Mouse (Mus musculus): ENCODE data around the gene Atp1a3. TPM values are rescaled to one million over a fixed set of nuclear protein-coding genes. Genes with fewer than 3 reads are reported as not detected.

Atp1a3 gene
- polyA plus RNA-seq (2012; rRNA removed; ENCODE audit: low replicate concordance) = 17.6 and 20.0 TPM in 2 replicates

DNA sequence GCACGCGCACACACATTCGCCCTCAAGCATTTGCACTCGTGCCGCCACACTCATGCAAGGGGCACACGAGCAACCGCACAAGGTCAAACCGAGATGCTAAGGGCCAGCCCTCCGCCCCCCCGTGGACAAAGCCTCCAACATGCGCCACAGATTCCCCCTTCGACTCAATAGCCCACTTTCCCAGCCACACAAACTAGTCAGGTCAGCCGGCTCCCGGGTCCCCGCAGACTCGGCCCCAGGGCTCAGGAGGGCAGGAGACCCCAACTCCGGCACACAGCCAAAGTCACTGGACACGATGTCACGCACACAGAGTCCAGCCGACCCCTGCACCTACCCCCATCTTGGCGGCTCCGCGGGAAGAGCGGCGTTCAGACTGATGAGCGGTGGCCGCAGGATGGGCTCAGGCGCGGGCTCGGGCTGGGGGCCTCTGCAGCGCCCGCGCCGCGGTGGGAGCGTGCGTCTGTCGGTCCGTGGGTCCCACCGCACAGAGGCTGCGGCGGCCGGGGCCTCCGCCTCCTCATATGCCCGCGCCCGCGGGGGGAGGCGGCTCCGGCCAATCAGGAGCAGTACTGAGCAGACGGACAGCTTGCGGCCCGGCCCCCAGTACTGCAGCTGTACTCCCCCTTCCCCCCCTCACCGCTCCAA is at the start of gene Atp1a3:
Gene Atp1a3 (minus strand): TSS at position 538 of the 645 bp plus-strand sequence.

DNA sequence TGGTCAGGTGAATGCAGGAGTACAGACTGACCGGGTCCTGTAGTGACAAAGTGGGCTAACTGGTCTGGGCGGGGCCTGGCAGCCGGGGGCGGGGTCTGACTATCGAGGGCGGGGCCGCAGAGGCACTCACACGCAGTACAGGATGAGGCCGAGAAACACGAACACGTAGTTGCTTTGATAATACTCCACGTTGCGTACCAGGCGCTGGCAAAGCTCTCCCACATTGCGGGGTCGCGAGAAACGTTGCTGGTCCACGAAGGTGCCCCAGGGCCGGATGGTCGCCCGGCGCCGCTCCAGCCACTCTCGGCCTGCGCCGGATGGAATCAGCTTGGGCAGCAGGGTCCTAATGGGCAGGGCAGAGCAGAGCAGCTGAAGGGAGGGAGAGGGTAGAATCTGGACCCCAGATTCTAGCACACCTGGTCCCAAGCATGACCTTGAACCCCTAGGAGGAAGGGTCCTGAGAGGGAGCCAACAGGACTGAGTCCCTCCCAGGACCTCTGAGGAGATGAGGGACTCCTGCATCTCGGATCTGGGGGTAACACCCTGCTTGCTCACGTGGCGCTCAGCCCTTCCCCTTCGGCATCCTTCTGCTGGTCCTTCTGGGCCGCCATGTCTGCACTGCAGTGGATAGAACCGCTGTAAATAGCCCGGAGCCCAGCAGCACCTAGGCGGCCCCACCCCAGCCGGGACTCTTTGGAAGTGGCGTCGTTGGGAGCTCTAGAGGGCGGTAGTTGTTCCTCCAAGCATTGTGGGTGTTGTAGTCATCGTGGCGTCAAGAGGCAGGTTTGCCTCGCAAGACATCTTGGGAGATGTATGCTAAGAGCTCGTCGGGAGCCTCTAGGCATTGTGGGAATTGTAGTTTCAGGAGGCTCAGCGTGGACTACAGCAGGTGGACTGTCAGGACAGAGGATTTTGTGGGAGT is 33.5 kb downstream of the Atp1a3 start, which contains the start of gene Rabac1:
Gene Rabac1 (minus strand): TSS at position 783 of the 922 bp plus-strand sequence.

DNA sequence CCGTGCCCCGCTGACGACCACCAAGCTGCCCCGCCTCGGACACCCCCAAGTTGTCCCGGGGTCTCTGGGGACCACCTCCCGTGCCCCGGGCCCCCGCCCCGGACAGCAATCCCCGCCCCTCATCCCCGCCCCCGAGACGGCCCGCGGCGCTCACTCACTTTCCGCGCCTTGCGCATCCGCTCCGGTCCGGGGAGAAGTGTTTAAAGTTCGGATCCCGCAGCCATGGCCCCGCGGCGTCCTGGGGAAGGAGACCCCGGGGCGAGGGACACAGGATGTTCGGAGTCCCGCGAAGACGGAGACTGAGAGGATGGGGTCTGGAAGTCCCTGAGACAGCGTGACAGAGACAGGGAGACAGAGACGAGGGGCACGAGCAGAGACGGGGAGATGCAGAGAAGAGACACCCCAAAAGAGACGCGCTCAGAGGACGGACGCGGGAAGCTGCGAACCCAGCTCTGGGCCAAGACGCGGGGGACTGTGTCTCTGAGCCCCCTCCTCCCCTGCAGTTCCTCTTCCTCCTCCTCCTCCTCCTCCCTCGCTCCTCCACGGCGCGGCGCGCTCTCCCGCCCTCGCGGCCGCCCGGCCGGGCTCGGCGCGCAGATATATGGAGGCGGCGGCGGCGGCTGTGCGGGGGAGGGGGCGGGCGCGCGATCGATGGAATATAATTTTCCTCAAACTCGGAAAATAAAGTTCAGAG is 61.4 kb downstream of the Atp1a3 start, which contains the start of gene Gm4881:
Gene Gm4881 (minus strand): TSS at position 238 of the 694 bp plus-strand sequence.

Other genes with a start within 250 kb of the Atp1a3 start
- gene Cd177, start 245.6 kb downstream of the Atp1a3 start, polyA plus RNA-seq (2012; rRNA removed; ENCODE audit: low replicate concordance) = 0.41 and 0.66 TPM in 2 replicates
- gene Ceacam10, start 228.8 kb downstream of the Atp1a3 start, polyA plus RNA-seq (2012; rRNA removed; ENCODE audit: low replicate concordance) = 0.19 and 0.30 TPM in 2 replicates
- 2.9 and 4.6 TPM in 2 replicates for gene Gm9844, start 143.7 kb downstream of the Atp1a3 start, polyA plus RNA-seq (2012; rRNA removed; ENCODE audit: low replicate concordance)
- 0.23 TPM in 1 of 2 replicates, not detected in the other for gene Lypd4, start 136.0 kb downstream of the Atp1a3 start, polyA plus RNA-seq (2012; rRNA removed; ENCODE audit: low replicate concordance)
- 0.09 TPM in 1 of 2 replicates, not detected in the other for gene Dmrtc2, start 135.9 kb downstream of the Atp1a3 start, polyA plus RNA-seq (2012; rRNA removed; ENCODE audit: low replicate concordance)
- 631 and 672 TPM in 2 replicates for gene Rps19, start 121.6 kb downstream of the Atp1a3 start, polyA plus RNA-seq (2012; rRNA removed; ENCODE audit: low replicate concordance)
- 227 and 413 TPM in 2 replicates for gene Cd79a, start 108.6 kb downstream of the Atp1a3 start, polyA plus RNA-seq (2012; rRNA removed; ENCODE audit: low replicate concordance)
- 431 and 893 TPM in 2 replicates for gene Arhgef1, start 103.0 kb downstream of the Atp1a3 start, polyA plus RNA-seq (2012; rRNA removed; ENCODE audit: low replicate concordance)
- not detected in 2 replicates for gene Gm4881, start 61.5 kb downstream of the Atp1a3 start, polyA plus RNA-seq (2012; rRNA removed; ENCODE audit: low replicate concordance)
- gene Rabac1, start 33.2 kb downstream of the Atp1a3 start, polyA plus RNA-seq (2012; rRNA removed; ENCODE audit: low replicate concordance) = 616 and 766 TPM in 2 replicates
- gene Grik5, start 66.4 kb upstream of the Atp1a3 start, polyA plus RNA-seq (2012; rRNA removed; ENCODE audit: low replicate concordance) = 25.8 and 38.3 TPM in 2 replicates
- 32.4 and 58.6 TPM in 2 replicates for gene Zfp574, start 66.6 kb upstream of the Atp1a3 start, polyA plus RNA-seq (2012; rRNA removed; ENCODE audit: low replicate concordance)
- 9.9 and 39.4 TPM in 2 replicates for gene Pou2f2, start 173.8 kb upstream of the Atp1a3 start, polyA plus RNA-seq (2012; rRNA removed; ENCODE audit: low replicate concordance)
- gene Dedd2, start 214.7 kb upstream of the Atp1a3 start, polyA plus RNA-seq (2012; rRNA removed; ENCODE audit: low replicate concordance) = 35.6 and 56.0 TPM in 2 replicates
- gene Zfp526, start 215.5 kb upstream of the Atp1a3 start, polyA plus RNA-seq (2012; rRNA removed; ENCODE audit: low replicate concordance) = 16.0 and 24.9 TPM in 2 replicates
- 125 and 143 TPM in 2 replicates for gene Gsk3a, start 231.9 kb upstream of the Atp1a3 start, polyA plus RNA-seq (2012; rRNA removed; ENCODE audit: low replicate concordance)
- 28.1 and 66.5 TPM in 2 replicates for gene Erf, start 244.8 kb upstream of the Atp1a3 start, polyA plus RNA-seq (2012; rRNA removed; ENCODE audit: low replicate concordance)

Data from mammary gland, adult 2 months (tissue).